In the genomic region with DNA sequence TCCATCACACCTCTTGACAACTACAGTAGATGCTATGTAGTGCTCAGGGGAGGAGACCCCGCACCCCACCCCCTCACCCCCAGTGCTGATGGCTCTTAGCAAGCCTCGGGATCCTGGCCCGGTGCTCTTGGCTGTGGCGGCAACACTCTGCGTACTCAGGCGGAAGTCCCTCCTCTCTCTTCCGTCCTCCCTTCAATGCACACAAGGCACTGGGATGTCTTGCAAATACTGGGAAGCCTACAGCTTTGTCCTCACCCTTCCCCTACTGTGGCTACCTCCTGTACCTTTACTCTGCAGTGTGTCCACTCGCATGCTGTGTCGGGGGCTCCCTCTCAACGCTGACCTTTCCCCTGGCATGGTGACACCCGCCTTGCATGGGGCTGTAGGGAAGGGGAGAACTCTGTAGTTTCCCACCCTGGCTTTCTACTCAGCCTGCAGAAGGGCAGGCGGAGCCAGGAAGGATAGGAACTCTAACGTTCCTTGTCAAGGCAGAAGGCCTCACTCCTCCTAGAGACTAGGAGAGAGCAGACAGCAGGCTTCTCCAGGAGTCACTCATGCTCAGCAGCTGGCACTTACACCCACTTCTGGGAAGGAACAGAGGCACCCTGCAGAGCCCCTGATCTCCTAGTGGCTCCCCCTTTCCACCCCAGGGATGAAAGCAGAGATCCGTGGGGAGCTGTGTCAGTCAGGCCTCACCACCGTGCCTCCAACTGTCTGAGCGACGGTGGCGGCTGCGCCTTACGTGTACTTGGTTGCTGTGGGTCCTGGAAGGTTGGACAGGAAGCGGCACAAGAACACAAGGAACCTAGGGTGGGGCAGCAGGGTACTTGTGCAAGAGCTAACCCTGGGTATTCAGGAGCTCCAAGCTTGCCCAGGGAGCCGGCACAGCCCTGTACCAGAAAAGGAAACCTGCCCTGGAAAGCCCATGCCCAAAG, we compare ENCODE assay signal across 11 mouse cellular contexts. TPM values are rescaled to one million over a fixed set of nuclear protein-coding genes. Genes with fewer than 3 reads are reported as not detected.
A peak's percentile ranks its signal among the peaks of the same experiment; 100 is the strongest.
DNase-seq lines count a peak whose midpoint lies in the region; ATAC-seq and TF ChIP-seq lines count a peak whose summit lies in the region.
"Had no signal": no experiment of that assay in that cellular context is flagged by ENCODE, and none has a peak within 500 bp of the region (broad histone marks: within the 10 kb centered on the region; RNA-seq: fewer than 3 reads in every experiment).

No protein-coding gene starts in this region.

- peak in 1 of 2 experiments; percentile 37 for DNase-seq in left cerebral cortex, adult 2 months (ENCODE audit: extremely low spot score in 1 of 2, low spot score in 2 of 2)
- DNase-seq in left cerebral cortex, adult 11 months (ENCODE audit: low spot score) = no peak
- peak; percentile 79 for DNase-seq in MEL (ENCODE audit: low read depth, low spot score)
- no peak for DNase-seq in hindbrain, embryonic 14.5 days (ENCODE audit: low spot score)
- no peak for DNase-seq in forebrain, embryonic 11.5 days (ENCODE audit: low spot score)
- DNase-seq: cerebellum, adult 11 months; kidney, adult 9 months had no signal

- no peaks in the 10 kb centered on the region for H3K27me3 ChIP-seq in MEL (ENCODE audit: control insufficient read depth in 1 of 2, insufficient read depth in 2 of 2, low read length in 2 of 2)
- no peaks in the 10 kb centered on the region for H3K27me3 ChIP-seq in kidney, embryonic 15.5 days
- H3K27me3 ChIP-seq in hindbrain, embryonic 14.5 days (ENCODE audit: control insufficient read depth, insufficient read depth, low read length) = no peaks in the 10 kb centered on the region
- H3K27me3 ChIP-seq in forebrain, embryonic 11.5 days (ENCODE audit: control insufficient read depth, insufficient read depth, low read length) = no peaks in the 10 kb centered on the region
- H3K27me3 ChIP-seq: Patski had no signal

- H3K9ac ChIP-seq in MEL (ENCODE audit: control insufficient read depth, low read depth, low read length, poor library complexity, severe bottlenecking) = peak overlapping the region; percentile 78
- no peak overlapping the region for H3K9ac ChIP-seq in kidney, embryonic 15.5 days
- no peak overlapping the region for H3K9ac ChIP-seq in hindbrain, embryonic 14.5 days
- no peak overlapping the region for H3K9ac ChIP-seq in forebrain, embryonic 11.5 days (ENCODE audit: low read length)

- TF ChIP-seq POLR2A in MEL (IDR thresholded peaks at IDR 0.05; ENCODE audit: control insufficient read depth in 1 of 2, insufficient read depth in 1 of 2, low read depth in 1 of 2, low read length in 2 of 2, poor library complexity in 1 of 2) = no peak; a peak in 1 of 4 replicates
- TF ChIP-seq POLR2A in olfactory bulb, adult 2 months (IDR thresholded peaks at IDR 0.05; ENCODE audit: insufficient read depth, low read depth, low read length) = no peak

- no peak overlapping the region for H3K4me2 ChIP-seq in kidney, embryonic 15.5 days
- no peak overlapping the region for H3K4me2 ChIP-seq in hindbrain, embryonic 14.5 days (replicated peaks)
- no peak overlapping the region for H3K4me2 ChIP-seq in forebrain, embryonic 11.5 days (ENCODE audit: low read depth, low read length, severe bottlenecking)

- no peak overlapping the region for H3K4me3 ChIP-seq in left cerebral cortex, adult 2 months
- H3K4me3 ChIP-seq in MEL (ENCODE audit: control insufficient read depth in 1 of 2, insufficient read depth in 1 of 2, low read depth in 2 of 2, low read length in 2 of 2) = peak overlapping the region; percentile 71 to 74
- H3K4me3 ChIP-seq in olfactory bulb, adult 2 months (ENCODE audit: insufficient read depth, low read depth, low read length) = no peak overlapping the region; the same call in 1 of the 2 replicates
- H3K4me3 ChIP-seq in kidney, embryonic 15.5 days (replicated peaks) = no peak overlapping the region
- no peak overlapping the region for H3K4me3 ChIP-seq in hindbrain, embryonic 14.5 days (replicated peaks; ENCODE audit: low read length)
- H3K4me3 ChIP-seq in forebrain, embryonic 11.5 days (ENCODE audit: low read depth, low read length) = no peak overlapping the region

- peaks cover 43% of the 10 kb centered on the region for H3K79me2 ChIP-seq in MEL (ENCODE audit: control insufficient read depth, insufficient read depth, low read length, poor library complexity)

- H3K27ac ChIP-seq in left cerebral cortex, adult 2 months = peak overlapping the region; percentile 69
- peak overlapping the region; percentile 89 for H3K27ac ChIP-seq in MEL (ENCODE audit: control insufficient read depth, low read depth, low read length)
- H3K27ac ChIP-seq in olfactory bulb, adult 2 months (ENCODE audit: insufficient read depth, low read depth, low read length) = peak overlapping the region; percentile 35
- no peak overlapping the region for H3K27ac ChIP-seq in kidney, embryonic 15.5 days
- no peak overlapping the region for H3K27ac ChIP-seq in hindbrain, embryonic 14.5 days
- no peak overlapping the region for H3K27ac ChIP-seq in forebrain, embryonic 11.5 days (ENCODE audit: low read depth, low read length)

- no peak; a peak in 1 of 4 replicates for TF ChIP-seq EP300 in MEL (IDR thresholded peaks at IDR 0.05; ENCODE audit: low read depth in 1 of 2, low read length in 2 of 2)

- no peak for TF ChIP-seq RAD21 in MEL (IDR thresholded peaks at IDR 0.05; ENCODE audit: low read depth, low read length)

- peaks cover 0 to 9% of the 10 kb centered on the region in 2 experiments; a peak in 3 of 4 replicates for H3K36me3 ChIP-seq in MEL (ENCODE audit: control insufficient read depth in 1 of 2, insufficient read depth in 2 of 2, low read length in 2 of 2)
- no peaks in the 10 kb centered on the region for H3K36me3 ChIP-seq in kidney, embryonic 15.5 days
- no peaks in the 10 kb centered on the region for H3K36me3 ChIP-seq in hindbrain, embryonic 14.5 days (replicated peaks; ENCODE audit: control insufficient read depth, insufficient read depth)
- H3K36me3 ChIP-seq in forebrain, embryonic 11.5 days (ENCODE audit: control insufficient read depth, insufficient read depth, low read length) = no peaks in the 10 kb centered on the region

- no peaks in the 10 kb centered on the region for H3K9me3 ChIP-seq in MEL (replicated peaks; ENCODE audit: insufficient read depth, low read length)
- no peaks in the 10 kb centered on the region for H3K9me3 ChIP-seq in kidney, embryonic 15.5 days (replicated peaks)
- H3K9me3 ChIP-seq in hindbrain, embryonic 14.5 days (ENCODE audit: control insufficient read depth, low read length) = no peaks in the 10 kb centered on the region
- H3K9me3 ChIP-seq in forebrain, embryonic 11.5 days (ENCODE audit: control insufficient read depth, low read length) = no peaks in the 10 kb centered on the region

- intact Hi-C loops in left cerebral cortex, adult 2 months (cut with DNase I) = loop anchor here (5.0 kb wide), 1 partner anchor 34 kb away; no protein-coding TSS in a partner anchor

- peak; percentile 29 for ATAC-seq in inflammation-experienced regulatory T-cells, adult 6 months
- ATAC-seq in kidney, embryonic 15.5 days (replicated peaks; ENCODE audit: low FRiP score) = no peak
- ATAC-seq in hindbrain, embryonic 14.5 days (ENCODE audit: low FRiP score) = no peak
- ATAC-seq in forebrain, embryonic 11.5 days (replicated peaks; ENCODE audit: low FRiP score) = no peak

- TF ChIP-seq CTCF in left cerebral cortex, adult 2 months (IDR thresholded peaks at IDR 0.05) = no peak
- TF ChIP-seq CTCF in MEL (IDR thresholded peaks at IDR 0.05 in 2 of 3, conservative IDR thresholded peaks at IDR 0.05 in 1 of 3; ENCODE audit: control insufficient read depth in 1 of 3, insufficient read depth in 1 of 3, low read depth in 2 of 3, low read length in 3 of 3, poor library complexity in 1 of 3, severe bottlenecking in 1 of 3) = no peak
- TF ChIP-seq CTCF in olfactory bulb, adult 2 months (IDR thresholded peaks at IDR 0.05; ENCODE audit: insufficient read depth, low read depth, low read length) = no peak

- peaks cover 6 to 18% of the 10 kb centered on the region in 2 experiments; a peak in 3 of 4 replicates for H3K4me1 ChIP-seq in MEL (ENCODE audit: control insufficient read depth in 1 of 2, insufficient read depth in 2 of 2, low read length in 2 of 2)
- peaks cover 60% of the 10 kb centered on the region for H3K4me1 ChIP-seq in olfactory bulb, adult 2 months (ENCODE audit: control insufficient read depth, insufficient read depth, low read length)
- H3K4me1 ChIP-seq in kidney, embryonic 15.5 days = no peaks in the 10 kb centered on the region
- H3K4me1 ChIP-seq in hindbrain, embryonic 14.5 days (replicated peaks; ENCODE audit: control insufficient read depth, insufficient read depth, low read length) = no peaks in the 10 kb centered on the region
- no peaks in the 10 kb centered on the region for H3K4me1 ChIP-seq in forebrain, embryonic 11.5 days (replicated peaks; ENCODE audit: control insufficient read depth, insufficient read depth, low read length)

- 66% methylated on average over 22 of the region's 22 CpGs for WGBS in olfactory bulb, adult 2 months
- 78% methylated on average over 22 of the region's 22 CpGs for WGBS in kidney, embryonic 15.5 days
- 80% methylated on average over 22 of the region's 22 CpGs for WGBS in hindbrain, embryonic 14.5 days
- 86% methylated on average over 22 of the region's 22 CpGs for WGBS in forebrain, embryonic 11.5 days

RNA-seq across cellular contexts. Expression of gene Nphp4, which starts 28.5 kb away (rescaled TPM):
- total RNA-seq in left cerebral cortex, adult 2 months (2021) = 10 to 100 TPM; 22.8 to 24.9 TPM
- total RNA-seq in MEL (2012; rRNA removed) = not detected in 2 replicates
- not detected for polyA plus RNA-seq in MEL (2012; ENCODE audit: insufficient read depth in 1 of 2, insufficient read length in 2 of 2, low read depth in 1 of 2, low replicate concordance in 2 of 2, missing spikeins in 1 of 2)
- polyA plus RNA-seq in inflammation-experienced regulatory T-cells, adult 6 months (2017; shearing (Covaris generic)) = under 1 TPM in 1 of 3 experiments, not detected in 2; 0.41 TPM
- not detected in 2 replicates for polyA plus RNA-seq in olfactory bulb, adult 2 months (2012; ENCODE audit: insufficient read depth, insufficient read length, low replicate concordance, missing spikeins)
- polyA plus RNA-seq in kidney, embryonic 15.5 days (2015; fragmentation: Nextera tagmentation; extraction: Ambion mirVana) = 4.1 and 4.9 TPM in 2 replicates
- 6.2 and 6.6 TPM in 2 replicates for polyA plus RNA-seq in hindbrain, embryonic 14.5 days (2014; fragmentation: Nextera tagmentation; extraction: Ambion mirVana)
- 5.9 and 7.6 TPM in 2 replicates for polyA plus RNA-seq in forebrain, embryonic 11.5 days (2014; fragmentation: Nextera tagmentation; extraction: Ambion mirVana)

RNA-seq across cellular contexts. Expression of gene Kcnab2, which starts 29.7 kb away (rescaled TPM):
- total RNA-seq in left cerebral cortex, adult 2 months (2021) = 100 to 1,000 TPM; 375 to 385 TPM
- total RNA-seq in MEL (2012; rRNA removed) = 82.6 and 82.9 TPM in 2 replicates
- 100 to 1,000 TPM in 1 of 2 experiments, not detected in 1; 118 TPM for polyA plus RNA-seq in MEL (2012; ENCODE audit: insufficient read depth in 1 of 2, insufficient read length in 2 of 2, low read depth in 1 of 2, low replicate concordance in 2 of 2, missing spikeins in 1 of 2)
- polyA plus RNA-seq in inflammation-experienced regulatory T-cells, adult 6 months (2017; shearing (Covaris generic)) = 100 to 1,000 TPM in 1 of 3 experiments, 10 to 100 TPM in 2; 81.9 to 170 (median 96.5) TPM
- not detected in 2 replicates for polyA plus RNA-seq in olfactory bulb, adult 2 months (2012; ENCODE audit: insufficient read depth, insufficient read length, low replicate concordance, missing spikeins)
- polyA plus RNA-seq in kidney, embryonic 15.5 days (2015; fragmentation: Nextera tagmentation; extraction: Ambion mirVana) = 5.9 and 6.3 TPM in 2 replicates
- 19.6 and 23.7 TPM in 2 replicates for polyA plus RNA-seq in hindbrain, embryonic 14.5 days (2014; fragmentation: Nextera tagmentation; extraction: Ambion mirVana)
- 10.5 and 13.2 TPM in 2 replicates for polyA plus RNA-seq in forebrain, embryonic 11.5 days (2014; fragmentation: Nextera tagmentation; extraction: Ambion mirVana)

Comparison
In these comparisons a context has a peak if more than half of its experiments do, and no peak if none do; other contexts are left out.
1. H3K27ac ChIP-seq: peak in left cerebral cortex, adult 2 months (single experiment), MEL (single experiment) and olfactory bulb, adult 2 months (single experiment); none in kidney, embryonic 15.5 days (single experiment), hindbrain, embryonic 14.5 days (single experiment) and forebrain, embryonic 11.5 days (single experiment).
2. H3K4me3 ChIP-seq: peak in MEL (2 of 2); none in left cerebral cortex, adult 2 months (single experiment), olfactory bulb, adult 2 months (single experiment), kidney, embryonic 15.5 days (single experiment), hindbrain, embryonic 14.5 days (single experiment) and forebrain, embryonic 11.5 days (single experiment).